Mouse (Mus musculus) embryonic facial prominence, embryonic 14.5 days (tissue): ENCODE results near the gene Cluh. TPM values are rescaled to one million over a fixed set of nuclear protein-coding genes. Genes with fewer than 3 reads are reported as not detected.

Experiments used
- ATAC-seq: fragments of 200-750 bp; cut with Nextera tagmentation; 2 replicates; pipeline ENCODE4 v1.8.0; 2017; ENCODE audit warnings: low read depth, moderate number of reproducible peaks, moderate TSS enrichment
- DNase-seq: peaks from one replicate; pipeline ENCODE4 v3.0.0-alpha.2; 2015; ENCODE audit warnings: low spot score
- H3K27ac ChIP-seq: fragments of 300-500 bp; sonication (generic); replicated peaks from 2 replicates; pipeline ENCODE4 v1.5.1; 2014; ENCODE audit warnings: low read depth, mild to moderate bottlenecking, low read length, moderate library complexity
- H3K27me3 ChIP-seq: fragments of 300-500 bp; sonication (generic); replicated peaks from 2 replicates; pipeline ENCODE4 v1.6.1; 2014; ENCODE audit warnings: low read length; ENCODE audit not compliant: control insufficient read depth, insufficient read depth
- H3K36me3 ChIP-seq: fragments of 300-500 bp; sonication (generic); 2 replicates; pipeline ENCODE4 v1.6.1; 2014; ENCODE audit warnings: low read length, mixed read lengths; ENCODE audit not compliant: control insufficient read depth, insufficient read depth
- H3K4me1 ChIP-seq: fragments of 300-500 bp; sonication (generic); 2 replicates; pipeline ENCODE4 v1.6.1; 2014; ENCODE audit warnings: antibody characterized with exemption, low read length; ENCODE audit not compliant: control insufficient read depth, insufficient read depth
- H3K4me2 ChIP-seq: fragments of 300-500 bp; sonication (generic); 2 replicates; pipeline ENCODE4 v1.6.1; 2014; ENCODE audit warnings: low read depth, mild to moderate bottlenecking, low read length, moderate library complexity, mixed read lengths
- H3K4me3 ChIP-seq: fragments of 300-500 bp; sonication (generic); 2 replicates; pipeline ENCODE4 v1.5.1; 2014; ENCODE audit warnings: low read depth, mild to moderate bottlenecking, low read length
- H3K9ac ChIP-seq: fragments of 300-500 bp; sonication (generic); 2 replicates; pipeline ENCODE4 v1.6.1; 2014; ENCODE audit warnings: low read depth, mild to moderate bottlenecking, low read length, moderate library complexity, mixed read lengths
- H3K9me3 ChIP-seq: fragments of 300-500 bp; sonication (generic); 2 replicates; pipeline ENCODE4 v1.6.1; 2016; ENCODE audit warnings: low read length; ENCODE audit not compliant: control insufficient read depth
- WGBS: fragments of 180-500 bp; shearing (Covaris S2); extraction: QIAGEN DNeasy Blood & Tissue Kit; methylation state at CpG from one replicate; pipeline ENCODE4 v1.1.7; 2014; 5-methylcytosine and 5-hydroxymethylcytosine counted together
- polyA plus RNA-seq: library from polyadenylated mRNA; unstranded; fragments of >200 nt; fragmentation: Nextera tagmentation; extraction: Ambion mirVana; gene quantifications from 2 replicates; pipeline ENCODE4 v1.2.1, GENCODE M21; 2014

Gene Cluh
- polyA plus RNA-seq, result 24.4 and 25.2 TPM in 2 replicates

- Histone ChIP-seq H3K36me3 (no peaks in the 10 kb centered on the region), H3K27ac (peak within 1 kb of the TSS; percentile 63), H3K4me1 (peaks cover 20% of the 10 kb centered on the region), H3K4me3 (peak within 1 kb of the TSS; percentile 98), H3K9ac (peak within 1 kb of the TSS; percentile 89), H3K4me2 (peak within 1 kb of the TSS; percentile 82), H3K9me3 (no peaks in the 10 kb centered on the region), H3K27me3 (no peaks in the 10 kb centered on the region)
- under 1% methylated on average over 53 of the region's 58 CpGs for WGBS
- DNase-seq, result peak; percentile 97
- ATAC-seq, result peak; percentile 95
Observed at GRCm38 (mm10) chr11:74649095-74649646, at the start of gene Cluh. Cluh (plus strand) TSS chr11:74649495.

- no peaks in the 10 kb centered on the region for H3K4me1 ChIP-seq
- no peak for DNase-seq
- no peak overlapping the region for H3K9ac ChIP-seq
- peaks cover 6% of the 10 kb centered on the region; the same call in 1 of the 2 replicates for H3K9me3 ChIP-seq
- H3K27ac ChIP-seq, result no peak overlapping the region
- H3K4me2 ChIP-seq, result no peak overlapping the region
- 82% methylated on average over 1 of the region's 1 CpGs for WGBS
- H3K27me3 ChIP-seq, result no peaks in the 10 kb centered on the region
- ATAC-seq, result no peak
- no peaks in the 10 kb centered on the region for H3K36me3 ChIP-seq
- no peak overlapping the region for H3K4me3 ChIP-seq
Observed at GRCm38 (mm10) chr11:74602286-74602685, 47.0 kb upstream of the Cluh start.

GRCm38 (mm10) chr11:74610068-74610467 lies 39.2 kb upstream of the Cluh start:
- WGBS, result 13% methylated on average over 5 of the region's 5 CpGs
- peaks cover 46% of the 10 kb centered on the region for H3K27me3 ChIP-seq

DNA sequence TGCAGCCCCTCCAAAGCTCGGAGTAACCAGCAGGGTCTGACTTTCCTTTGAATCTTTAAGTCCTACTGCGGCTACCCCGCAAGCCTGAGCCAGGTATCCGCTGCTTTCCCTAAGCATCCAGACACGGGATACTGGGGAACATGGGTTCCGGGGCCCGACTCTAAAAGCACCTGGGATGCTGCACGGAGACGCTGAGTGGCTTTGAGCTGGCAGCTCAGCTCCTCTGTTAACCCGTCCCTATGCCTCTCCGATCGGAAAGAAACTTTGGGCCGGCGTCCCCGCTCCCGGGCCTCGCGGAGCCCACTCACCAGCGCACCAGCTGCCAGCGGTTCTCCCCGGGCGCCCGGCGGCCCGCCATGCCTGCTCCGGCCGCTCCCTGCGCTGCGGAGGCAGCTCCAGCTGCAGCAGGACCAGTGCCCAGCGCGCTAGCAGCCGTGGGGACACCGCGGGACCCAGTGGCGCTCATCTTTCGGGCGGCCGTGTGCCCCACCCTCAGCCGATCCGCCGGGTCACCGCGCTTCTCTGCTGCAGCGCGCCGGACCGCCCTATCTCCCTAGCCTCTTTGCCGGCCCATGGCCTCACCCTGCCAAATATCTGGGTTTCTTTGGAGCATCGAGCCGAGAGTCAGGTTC lies 38.6 kb upstream of the Cluh start, which contains the start of gene Rap1gap2:
Rap1gap2 (minus strand) TSS at position 371 of the 632 bp plus-strand sequence.
- peaks cover 46% of the 10 kb centered on the region for H3K27me3 ChIP-seq
- H3K9ac ChIP-seq, result no peak within 1 kb of the TSS
- no peak within 1 kb of the TSS for H3K27ac ChIP-seq
- peaks cover 6% of the 10 kb centered on the region; the same call in 1 of the 2 replicates for H3K4me1 ChIP-seq
- H3K9me3 ChIP-seq, result no peaks in the 10 kb centered on the region
- 2% methylated on average over 44 of the region's 50 CpGs for WGBS
- ATAC-seq (0 out of 2 replicates have a peak, but pooled peaks have one; percentile 33), DNase-seq (no peak)
- H3K4me2 ChIP-seq, result peak within 1 kb of the TSS; percentile 60
- H3K36me3 ChIP-seq, result no peaks in the 10 kb centered on the region
- H3K4me3 ChIP-seq, result peak within 1 kb of the TSS; percentile 34

More at GRCm38 (mm10) chr11:74610068-74610467, 39.2 kb upstream of the Cluh start:
- DNase-seq, result no peak
- Histone ChIP-seq H3K4me2 (no peak overlapping the region), H3K36me3 (no peaks in the 10 kb centered on the region), H3K4me3 (peak overlapping the region; percentile 34), H3K4me1 (peaks cover 6% of the 10 kb centered on the region; the same call in 1 of the 2 replicates), H3K9ac (no peak overlapping the region), H3K9me3 (no peaks in the 10 kb centered on the region), H3K27ac (no peak overlapping the region)
- ATAC-seq, result no peak

DNA sequence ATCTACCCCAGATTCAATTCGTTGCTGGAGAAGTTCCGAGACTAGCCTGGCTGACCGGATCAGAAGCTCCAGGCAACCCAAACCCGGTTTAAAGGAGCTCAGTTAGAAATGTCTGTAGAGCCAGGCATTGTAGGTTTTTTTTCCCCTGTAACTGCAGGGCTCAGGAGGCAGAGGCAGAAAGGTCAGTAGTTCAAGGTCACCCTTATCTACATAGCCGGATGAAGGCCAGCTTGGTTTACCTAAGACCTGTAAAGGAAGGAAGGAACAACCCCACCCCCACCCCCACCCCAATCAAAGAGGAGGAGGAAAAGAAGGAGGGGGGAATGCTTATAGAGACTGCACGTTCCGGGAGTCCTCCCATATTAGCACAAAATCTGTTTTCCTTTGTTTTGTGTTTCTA lies 37.9 kb upstream of the Cluh start:
- no peaks in the 10 kb centered on the region for H3K36me3 ChIP-seq
- H3K27me3 ChIP-seq, result peaks cover 51% of the 10 kb centered on the region
- WGBS, result 12% methylated on average over 7 of the region's 7 CpGs
- no peak overlapping the region for H3K4me3 ChIP-seq
- H3K27ac ChIP-seq, result no peak overlapping the region
- no peak for ATAC-seq
- peaks cover 6% of the 10 kb centered on the region; the same call in 1 of the 2 replicates for H3K4me1 ChIP-seq
- H3K9me3 ChIP-seq, result no peaks in the 10 kb centered on the region
- no peak for DNase-seq
- no peak overlapping the region for H3K4me2 ChIP-seq
- H3K9ac ChIP-seq, result no peak overlapping the region

DNA sequence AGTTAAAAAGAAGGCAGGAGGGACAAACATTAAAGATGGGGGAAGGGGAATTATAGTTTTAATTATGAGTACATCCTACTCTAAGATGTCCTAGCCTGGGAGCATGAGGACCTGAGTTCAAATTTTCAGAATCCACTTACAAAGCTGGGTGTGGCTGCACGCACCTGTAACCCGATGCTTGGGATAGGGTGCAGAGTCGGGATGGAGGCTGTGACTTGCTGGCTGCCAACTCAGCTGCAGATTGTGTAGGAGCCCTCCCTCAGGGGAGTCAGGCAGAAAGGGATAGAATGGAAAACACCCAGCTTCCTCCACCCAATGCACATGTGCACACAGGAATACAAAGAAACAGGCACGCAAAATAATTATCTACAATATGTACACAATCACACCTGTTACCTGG lies 35.9 kb upstream of the Cluh start:
- H3K27me3 ChIP-seq, result peaks cover 51% of the 10 kb centered on the region
- DNase-seq (no peak), ATAC-seq (no peak)
- no peak overlapping the region for H3K4me2 ChIP-seq
- no peak overlapping the region for H3K27ac ChIP-seq
- H3K9me3 ChIP-seq, result no peaks in the 10 kb centered on the region
- 64% methylated on average over 4 of the region's 4 CpGs for WGBS
- no peak overlapping the region for H3K9ac ChIP-seq
- no peaks in the 10 kb centered on the region for H3K36me3 ChIP-seq
- no peak overlapping the region for H3K4me3 ChIP-seq
- H3K4me1 ChIP-seq, result peaks cover 6% of the 10 kb centered on the region; the same call in 1 of the 2 replicates

GRCm38 (mm10) chr11:74615571-74615970 lies 33.7 kb upstream of the Cluh start:
- peaks cover 51% of the 10 kb centered on the region for H3K27me3 ChIP-seq
- ATAC-seq, result no peak
- H3K9me3 ChIP-seq, result no peaks in the 10 kb centered on the region
- H3K4me1 ChIP-seq, result peaks cover 8% of the 10 kb centered on the region
- H3K4me3 ChIP-seq, result no peak overlapping the region
- DNase-seq, result no peak
- 43% methylated on average over 5 of the region's 5 CpGs for WGBS
- H3K9ac ChIP-seq, result no peak overlapping the region
- no peaks in the 10 kb centered on the region for H3K36me3 ChIP-seq
- no peak overlapping the region for H3K27ac ChIP-seq
- no peak overlapping the region for H3K4me2 ChIP-seq

DNA sequence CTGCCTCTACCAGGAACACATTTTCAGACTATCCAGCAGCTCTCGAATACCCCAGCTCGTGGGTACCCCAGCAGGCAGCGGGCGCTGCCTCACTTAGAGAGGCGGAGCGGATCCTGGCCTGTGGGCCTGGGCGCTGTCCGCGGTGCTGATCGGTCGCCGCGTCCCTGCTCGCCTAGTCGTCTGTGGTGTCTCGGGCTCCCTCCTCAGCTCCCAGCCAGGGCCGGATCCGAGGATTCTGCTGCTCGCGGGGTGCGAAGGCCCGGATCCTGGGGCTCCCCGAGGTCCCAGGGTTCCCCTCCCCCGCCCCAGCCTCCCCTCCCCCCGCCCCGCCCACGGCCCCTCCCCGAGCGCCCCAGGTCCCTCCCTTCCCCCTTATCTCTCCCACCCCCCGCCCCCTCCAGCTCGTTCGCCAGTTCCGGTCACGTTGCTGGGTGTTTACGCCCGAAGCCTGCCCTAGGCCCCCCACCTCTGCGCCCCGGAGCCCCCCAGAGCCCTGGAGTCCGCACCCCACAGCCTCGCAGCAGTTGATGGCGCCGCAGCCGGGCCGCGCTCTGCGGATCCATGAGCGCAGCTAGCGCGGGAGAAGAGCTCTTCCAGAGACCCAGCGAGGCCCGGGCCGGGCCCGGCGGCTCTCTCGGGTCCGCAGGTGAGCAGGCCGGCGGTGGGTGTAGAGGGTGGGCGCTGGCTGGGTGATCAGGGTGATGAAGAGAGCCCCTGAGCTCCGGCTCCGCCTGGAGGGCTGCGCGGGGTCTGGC lies 29.9 kb upstream of the Cluh start, which contains the start of gene Ccdc92b:
Ccdc92b (plus strand) TSS at position 405 of the 755 bp plus-strand sequence.
- Histone ChIP-seq H3K4me3 (peak within 1 kb of the TSS; percentile 32), H3K9me3 (no peaks in the 10 kb centered on the region), H3K9ac (no peak within 1 kb of the TSS), H3K27ac (no peak within 1 kb of the TSS), H3K27me3 (peaks cover 27% of the 10 kb centered on the region), H3K36me3 (no peaks in the 10 kb centered on the region), H3K4me1 (peaks cover 4% of the 10 kb centered on the region; the same call in 1 of the 2 replicates), H3K4me2 (peak within 1 kb of the TSS; percentile 58)
- DNase-seq (peak; percentile 87), ATAC-seq (peak; percentile 91)
- 0% methylated on average over 16 of the region's 63 CpGs for WGBS
